Mouse (Mus musculus) adrenal gland, adult 8-10 months (tissue): ENCODE measurements around the gene Tnfaip6. TPM values are rescaled to one million over a fixed set of nuclear protein-coding genes. Genes with fewer than 3 reads are reported as not detected.
A peak's percentile ranks its signal among the peaks of the same experiment; 100 is the strongest.
"Not testable (repeated sequence)": the region's sequence is repeated elsewhere in the genome, so short reads cannot be mapped to it uniquely, and the experiment has no call there.

Source experiments
- DNase-seq: peaks from one replicate; pipeline ENCODE4 v3.0.0; 2022
- total RNA-seq, 4 experiments: library from RNA; stranded (reverse); gene quantifications; 2 replicates each; pipeline ENCODE4 v1.2.4; 2022

The Tnfaip6 gene
- 1 to 10 TPM in 1 of 4 experiments, under 1 TPM in 3; 0.42 to 1.1 (median 0.66) TPM for total RNA-seq

- peak; percentile 72 for DNase-seq
These were observed at the start of gene Tnfaip6 for GRCm38 (mm10) chr2:52037882-52038281. Gene Tnfaip6, plus strand, starts transcription at chr2:52038009.

GRCm38 (mm10) chr2:51989559-51989958, 48.2 kb upstream of the Tnfaip6 start:
- DNase-seq, result no peak

- DNase-seq, result no peak
These were observed 46.4 kb upstream of the Tnfaip6 start for GRCm38 (mm10) chr2:51991447-51991846.

- DNase-seq, result no peak
These were observed 37.8 kb upstream of the Tnfaip6 start for GRCm38 (mm10) chr2:51999996-52000395.

GRCm38 (mm10) chr2:52001521-52001920, 36.3 kb upstream of the Tnfaip6 start:
- DNase-seq, result no peak

- DNase-seq, result not testable (repeated sequence)
These were observed 35.5 kb upstream of the Tnfaip6 start for GRCm38 (mm10) chr2:52002299-52002698.

- DNase-seq, result no peak
These were observed 31.4 kb upstream of the Tnfaip6 start for GRCm38 (mm10) chr2:52006380-52006779.

- not testable (repeated sequence) for DNase-seq
These were observed 26.0 kb upstream of the Tnfaip6 start for GRCm38 (mm10) chr2:52011820-52012219.

- DNase-seq, result no peak
These were observed 24.4 kb upstream of the Tnfaip6 start for GRCm38 (mm10) chr2:52013306-52013820.

GRCm38 (mm10) chr2:52016361-52016760, 21.4 kb upstream of the Tnfaip6 start:
- no peak for DNase-seq

GRCm38 (mm10) chr2:52027061-52027460, 10.7 kb upstream of the Tnfaip6 start:
- no peak for DNase-seq

- DNase-seq, result no peak
These were observed 8.4 kb upstream of the Tnfaip6 start for GRCm38 (mm10) chr2:52029426-52029825.

GRCm38 (mm10) chr2:52031491-52031890, 6.3 kb upstream of the Tnfaip6 start:
- DNase-seq, result no peak

GRCm38 (mm10) chr2:52034601-52035000, 3.2 kb upstream of the Tnfaip6 start:
- no peak for DNase-seq

- DNase-seq, result no peak
These were observed 2.7 kb upstream of the Tnfaip6 start for GRCm38 (mm10) chr2:52035144-52035543.

GRCm38 (mm10) chr2:52036929-52037595, 747 bp upstream of the Tnfaip6 start:
- DNase-seq, result no peak

GRCm38 (mm10) chr2:52038558-52038957, 749 bp downstream of the Tnfaip6 start:
- DNase-seq, result no peak

- no peak for DNase-seq
These were observed 1.4 kb downstream of the Tnfaip6 start for GRCm38 (mm10) chr2:52039083-52039801.

- no peak for DNase-seq
These were observed 4.3 kb downstream of the Tnfaip6 start for GRCm38 (mm10) chr2:52042132-52042531.

- no peak for DNase-seq
These were observed 4.9 kb downstream of the Tnfaip6 start for GRCm38 (mm10) chr2:52042714-52043113.

GRCm38 (mm10) chr2:52043485-52043884, 5.7 kb downstream of the Tnfaip6 start:
- no peak for DNase-seq

- no peak for DNase-seq
These were observed 8.2 kb downstream of the Tnfaip6 start for GRCm38 (mm10) chr2:52046032-52046431.

- DNase-seq, result no peak
These were observed 13.0 kb downstream of the Tnfaip6 start for GRCm38 (mm10) chr2:52050823-52051222.

GRCm38 (mm10) chr2:52052335-52052734, 14.5 kb downstream of the Tnfaip6 start:
- no peak for DNase-seq
